In genomic region chr12:85959822-85960501, GRCm38 (mm10) we compare ENCODE assay signal across 11 mouse cellular contexts.
DNase-seq lines count a peak whose midpoint lies in the region; ATAC-seq and TF ChIP-seq lines count a peak whose summit lies in the region.
"Had no signal": no experiment of that assay in that cellular context is flagged by ENCODE, and none has a peak within 500 bp of the region (broad histone marks: within the 10 kb centered on the region; RNA-seq: fewer than 3 reads in every experiment).

No protein-coding gene starts in this region.

- 73% methylated on average over 10 of the region's 10 CpGs for whole genome bisulfite sequencing in forebrain, embryonic 12.5 days
- WGBS in forebrain, postnatal 0 days = 56% methylated on average over 10 of the region's 10 CpGs
- 60% methylated on average over 10 of the region's 10 CpGs for WGBS in lung, embryonic 14.5 days
- WGBS in limb, embryonic 13.5 days = 16% methylated on average over 10 of the region's 10 CpGs
- 72% methylated on average over 10 of the region's 10 CpGs for WGBS in midbrain, postnatal 0 days

- peaks cover 5% of the 10 kb centered on the region; the same call in 1 of the 2 replicates for H3K36me3 ChIP-seq in forebrain, embryonic 12.5 days (replicated peaks)
- H3K36me3 ChIP-seq in forebrain, postnatal 0 days (ENCODE audit: insufficient read depth) = peaks cover 8% of the 10 kb centered on the region; the same call in 1 of the 2 replicates
- H3K36me3 ChIP-seq in lung, embryonic 14.5 days (ENCODE audit: insufficient read depth) = 0 out of 2 replicates have a peak, but pooled peaks cover 12% of the 10 kb centered on the region
- H3K36me3 ChIP-seq in limb, embryonic 13.5 days = peaks cover 3% of the 10 kb centered on the region; the same call in 1 of the 2 replicates
- H3K36me3 ChIP-seq in midbrain, postnatal 0 days (ENCODE audit: insufficient read depth, low read length) = peaks cover 7% of the 10 kb centered on the region; the same call in 1 of the 2 replicates

- no peak overlapping the region for H3K9ac ChIP-seq in forebrain, embryonic 12.5 days
- no peak overlapping the region for H3K9ac ChIP-seq in forebrain, postnatal 0 days
- no peak overlapping the region for H3K9ac ChIP-seq in lung, embryonic 14.5 days
- no peak overlapping the region for H3K9ac ChIP-seq in limb, embryonic 13.5 days
- H3K9ac ChIP-seq in midbrain, postnatal 0 days (replicated peaks; ENCODE audit: low read length, poor library complexity, severe bottlenecking) = no peak overlapping the region

- no peaks in the 10 kb centered on the region for H3K9me3 ChIP-seq in forebrain, embryonic 12.5 days
- no peaks in the 10 kb centered on the region for H3K9me3 ChIP-seq in forebrain, postnatal 0 days (ENCODE audit: low read length)
- no peaks in the 10 kb centered on the region for H3K9me3 ChIP-seq in lung, embryonic 14.5 days (ENCODE audit: low read depth, low read length)
- no peaks in the 10 kb centered on the region for H3K9me3 ChIP-seq in limb, embryonic 13.5 days
- H3K9me3 ChIP-seq in midbrain, postnatal 0 days (ENCODE audit: low read length) = no peaks in the 10 kb centered on the region

- no peaks in the 10 kb centered on the region for H3K27me3 ChIP-seq in forebrain, embryonic 12.5 days
- no peaks in the 10 kb centered on the region for H3K27me3 ChIP-seq in forebrain, postnatal 0 days (ENCODE audit: insufficient read depth, low read length)
- H3K27me3 ChIP-seq in lung, embryonic 14.5 days (ENCODE audit: insufficient read depth, low read length) = no peaks in the 10 kb centered on the region
- H3K27me3 ChIP-seq in limb, embryonic 13.5 days = no peaks in the 10 kb centered on the region
- H3K27me3 ChIP-seq in midbrain, postnatal 0 days (ENCODE audit: insufficient read depth, low read length) = no peaks in the 10 kb centered on the region

- no peak for ATAC-seq in forebrain, embryonic 12.5 days (ENCODE audit: low FRiP score)
- ATAC-seq in forebrain, postnatal 0 days = no peak
- peak; percentile 36; the same call in 1 of the 2 replicates for ATAC-seq in lung, embryonic 14.5 days (ENCODE audit: insufficient read depth)
- 0 out of 2 replicates have a peak, but pooled peaks have one; percentile 38 for ATAC-seq in limb, embryonic 13.5 days (ENCODE audit: low FRiP score, low read depth)
- no peak for ATAC-seq in midbrain, postnatal 0 days (ENCODE audit: low FRiP score)
- ATAC-seq: activated CD4-positive, CD25-positive, alpha-beta regulatory T cell, adult 4 months had no signal

- H3K4me2 ChIP-seq in forebrain, embryonic 12.5 days = no peak overlapping the region
- H3K4me2 ChIP-seq in forebrain, postnatal 0 days (ENCODE audit: low read depth) = no peak overlapping the region
- no peak overlapping the region for H3K4me2 ChIP-seq in lung, embryonic 14.5 days
- H3K4me2 ChIP-seq in limb, embryonic 13.5 days (replicated peaks) = peak overlapping the region; percentile 19
- H3K4me2 ChIP-seq in midbrain, postnatal 0 days (ENCODE audit: low read depth, low read length, poor library complexity, severe bottlenecking) = no peak overlapping the region

- 0 out of 2 replicates have a peak overlapping the region, but pooled peaks have one; percentile 9 for H3K27ac ChIP-seq in forebrain, embryonic 12.5 days
- H3K27ac ChIP-seq in forebrain, postnatal 0 days (ENCODE audit: low read depth, low read length) = no peak overlapping the region
- peak overlapping the region; percentile 90 for H3K27ac ChIP-seq in lung, embryonic 14.5 days (ENCODE audit: low read depth)
- peak overlapping the region; percentile 83 for H3K27ac ChIP-seq in limb, embryonic 13.5 days
- no peak overlapping the region for H3K27ac ChIP-seq in midbrain, postnatal 0 days (ENCODE audit: low read depth, low read length)

- DNase-seq in forebrain, postnatal 0 days = no peak
- peak; percentile 49 for DNase-seq in lung, embryonic 14.5 days
- DNase-seq in lung, postnatal 4 days = no peak
- DNase-seq in forelimb bud, embryonic 11.5 days (ENCODE audit: low read depth, low spot score) = peak; percentile 61
- no peak for DNase-seq in midbrain, postnatal 0 days (ENCODE audit: low spot score)
- DNase-seq in adrenal gland, adult 8-10 months = no peak
- DNase-seq: cerebellum, postnatal 36 days; lung, postnatal 14 days had no signal

- TF ChIP-seq CTCF in forebrain, postnatal 0 days (IDR thresholded peaks at IDR 0.05; ENCODE audit: low read depth) = no peak
- no peak for TF ChIP-seq CTCF in lung, embryonic 14.5 days (IDR thresholded peaks at IDR 0.05; ENCODE audit: low read depth)
- no peak for TF ChIP-seq CTCF in midbrain, postnatal 0 days (IDR thresholded peaks at IDR 0.05)

- H3K4me1 ChIP-seq in forebrain, embryonic 12.5 days = 0 out of 2 replicates have a peak, but pooled peaks cover 5% of the 10 kb centered on the region
- no peaks in the 10 kb centered on the region for H3K4me1 ChIP-seq in forebrain, postnatal 0 days (ENCODE audit: insufficient read depth)
- H3K4me1 ChIP-seq in lung, embryonic 14.5 days (ENCODE audit: insufficient read depth) = peaks cover 24% of the 10 kb centered on the region
- peaks cover 75% of the 10 kb centered on the region for H3K4me1 ChIP-seq in limb, embryonic 13.5 days
- H3K4me1 ChIP-seq in midbrain, postnatal 0 days (ENCODE audit: insufficient read depth, low read length) = 0 out of 2 replicates have a peak, but pooled peaks cover 4% of the 10 kb centered on the region

- no peak overlapping the region for H3K4me3 ChIP-seq in forebrain, embryonic 12.5 days (replicated peaks)
- no peak overlapping the region for H3K4me3 ChIP-seq in forebrain, postnatal 0 days (ENCODE audit: low read depth, low read length)
- no peak overlapping the region for H3K4me3 ChIP-seq in lung, embryonic 14.5 days (ENCODE audit: low read depth, low read length)
- H3K4me3 ChIP-seq in limb, embryonic 13.5 days = no peak overlapping the region
- H3K4me3 ChIP-seq in midbrain, postnatal 0 days (ENCODE audit: low read depth, low read length) = no peak overlapping the region

Comparison
In these comparisons a context has a peak if more than half of its experiments do, and no peak if none do; other contexts are left out.
1. H3K27ac ChIP-seq: peak in forebrain, embryonic 12.5 days (single experiment), lung, embryonic 14.5 days (single experiment) and limb, embryonic 13.5 days (single experiment); none in forebrain, postnatal 0 days (single experiment) and midbrain, postnatal 0 days (single experiment).
2. DNase-seq: peak in lung, embryonic 14.5 days (single experiment) and forelimb bud, embryonic 11.5 days (single experiment); none in forebrain, postnatal 0 days (single experiment), lung, postnatal 4 days (0 of 2), midbrain, postnatal 0 days (single experiment) and adrenal gland, adult 8-10 months (single experiment).
3. ATAC-seq: peak in lung, embryonic 14.5 days (single experiment) and limb, embryonic 13.5 days (single experiment); none in forebrain, embryonic 12.5 days (single experiment), forebrain, postnatal 0 days (single experiment) and midbrain, postnatal 0 days (single experiment).